Mouse (Mus musculus): ENCODE data around the gene Rars2. TPM values are rescaled to one million over a fixed set of nuclear protein-coding genes. Genes with fewer than 3 reads are reported as not detected.

Rars2 gene
- polyA plus RNA-seq, 1 experiment from 2014 or later = 74.5 TPM

- Histone ChIP-seq H3K9me3 (ENCODE audit: control insufficient read depth, low read length) (no peaks in the 10 kb centered on the region), H3K9ac (ENCODE audit: low read depth, low read length) (no peak overlapping the region), H3K4me1 (ENCODE audit: control insufficient read depth, insufficient read depth, low read length) (no peaks in the 10 kb centered on the region), H3K27ac (ENCODE audit: low read length) (no peak overlapping the region), H3K4me3 (ENCODE audit: low read length) (no peak overlapping the region), H3K36me3 (ENCODE audit: control insufficient read depth, insufficient read depth, low read length) (peaks cover 25% of the 10 kb centered on the region), H3K27me3 (replicated peaks; ENCODE audit: control insufficient read depth, insufficient read depth, low read length) (no peaks in the 10 kb centered on the region), H3K4me2 (ENCODE audit: low read depth, low read length) (no peak overlapping the region)
- 90% methylated on average over 2 of the region's 2 CpGs for WGBS
- ATAC-seq = 0 out of 2 replicates have a peak, but pooled peaks have one; percentile 13
Measured at GRCm38 (mm10) chr4:34661514-34661913, 46.8 kb downstream of the Rars2 start.

GRCm38 (mm10) chr4:34661927-34662326 is 47.2 kb downstream of the Rars2 start:
- Histone ChIP-seq H3K4me3 (ENCODE audit: low read length) (no peak overlapping the region), H3K9me3 (ENCODE audit: control insufficient read depth, low read length) (no peaks in the 10 kb centered on the region), H3K36me3 (ENCODE audit: control insufficient read depth, insufficient read depth, low read length) (peaks cover 25% of the 10 kb centered on the region), H3K9ac (ENCODE audit: low read depth, low read length) (no peak overlapping the region), H3K27ac (ENCODE audit: low read length) (no peak overlapping the region), H3K4me2 (ENCODE audit: low read depth, low read length) (no peak overlapping the region), H3K4me1 (ENCODE audit: control insufficient read depth, insufficient read depth, low read length) (no peaks in the 10 kb centered on the region), H3K27me3 (replicated peaks; ENCODE audit: control insufficient read depth, insufficient read depth, low read length) (no peaks in the 10 kb centered on the region)
- peak; percentile 44; the same call in 1 of the 2 replicates for ATAC-seq
- 80% methylated on average over 6 of the region's 6 CpGs for WGBS

- peaks cover 10% of the 10 kb centered on the region; the same call in 1 of the 2 replicates for H3K36me3 ChIP-seq (ENCODE audit: control insufficient read depth, insufficient read depth, low read length)
- no peak for ATAC-seq
Measured at GRCm38 (mm10) chr4:34667923-34668322, 53.2 kb downstream of the Rars2 start.

GRCm38 (mm10) chr4:34673721-34674120 is 59.0 kb downstream of the Rars2 start:
- Histone ChIP-seq H3K4me2 (ENCODE audit: low read depth, low read length) (no peak overlapping the region), H3K27ac (ENCODE audit: low read length) (no peak overlapping the region), H3K4me1 (ENCODE audit: control insufficient read depth, insufficient read depth, low read length) (no peaks in the 10 kb centered on the region; the same call in 1 of the 2 replicates), H3K36me3 (ENCODE audit: control insufficient read depth, insufficient read depth, low read length) (peaks cover 7% of the 10 kb centered on the region), H3K4me3 (ENCODE audit: low read length) (no peak overlapping the region), H3K9ac (ENCODE audit: low read depth, low read length) (no peak overlapping the region), H3K27me3 (replicated peaks; ENCODE audit: control insufficient read depth, insufficient read depth, low read length) (no peaks in the 10 kb centered on the region), H3K9me3 (ENCODE audit: control insufficient read depth, low read length) (no peaks in the 10 kb centered on the region)
- WGBS = 92% methylated on average over 5 of the region's 5 CpGs
- no peak for ATAC-seq

More at GRCm38 (mm10) chr4:34667923-34668322, 53.2 kb downstream of the Rars2 start:
- Histone ChIP-seq H3K27ac (ENCODE audit: low read length) (no peak overlapping the region), H3K9ac (ENCODE audit: low read depth, low read length) (no peak overlapping the region), H3K9me3 (ENCODE audit: control insufficient read depth, low read length) (no peaks in the 10 kb centered on the region), H3K27me3 (replicated peaks; ENCODE audit: control insufficient read depth, insufficient read depth, low read length) (no peaks in the 10 kb centered on the region), H3K4me2 (ENCODE audit: low read depth, low read length) (no peak overlapping the region), H3K4me3 (ENCODE audit: low read length) (no peak overlapping the region), H3K4me1 (ENCODE audit: control insufficient read depth, insufficient read depth, low read length) (no peaks in the 10 kb centered on the region)
- 92% methylated on average over 5 of the region's 5 CpGs for WGBS

- no peaks in the 10 kb centered on the region for H3K9me3 ChIP-seq (ENCODE audit: control insufficient read depth, low read length)
- no peak overlapping the region for H3K27ac ChIP-seq (ENCODE audit: low read length)
- peaks cover 7% of the 10 kb centered on the region; the same call in 1 of the 2 replicates for H3K36me3 ChIP-seq (ENCODE audit: control insufficient read depth, insufficient read depth, low read length)
- no peak overlapping the region for H3K4me2 ChIP-seq (ENCODE audit: low read depth, low read length)
- H3K9ac ChIP-seq (ENCODE audit: low read depth, low read length) = no peak overlapping the region
- no peak for ATAC-seq
- H3K27me3 ChIP-seq (replicated peaks; ENCODE audit: control insufficient read depth, insufficient read depth, low read length) = no peaks in the 10 kb centered on the region
- WGBS = 88% methylated on average over 5 of the region's 5 CpGs
- peaks cover 9% of the 10 kb centered on the region; the same call in 1 of the 2 replicates for H3K4me1 ChIP-seq (ENCODE audit: control insufficient read depth, insufficient read depth, low read length)
- H3K4me3 ChIP-seq (ENCODE audit: low read length) = no peak overlapping the region
Measured at GRCm38 (mm10) chr4:34680530-34680929, 65.8 kb downstream of the Rars2 start.

- Histone ChIP-seq H3K9me3 (ENCODE audit: control insufficient read depth, low read length) (no peaks in the 10 kb centered on the region), H3K27me3 (replicated peaks; ENCODE audit: control insufficient read depth, insufficient read depth, low read length) (no peaks in the 10 kb centered on the region), H3K4me3 (ENCODE audit: low read length) (peak within 1 kb of the TSS; percentile 93), H3K4me2 (ENCODE audit: low read depth, low read length) (peak within 1 kb of the TSS; percentile 69), H3K9ac (ENCODE audit: low read depth, low read length) (peak within 1 kb of the TSS; percentile 92), H3K4me1 (ENCODE audit: control insufficient read depth, insufficient read depth, low read length) (0 out of 2 replicates have a peak, but pooled peaks cover 11% of the 10 kb centered on the region), H3K27ac (ENCODE audit: low read length) (peak within 1 kb of the TSS; percentile 97), H3K36me3 (ENCODE audit: control insufficient read depth, insufficient read depth, low read length) (no peaks in the 10 kb centered on the region)
- ATAC-seq = peak; percentile 95
- under 1% methylated on average over 65 of the region's 65 CpGs for WGBS
Measured at GRCm38 (mm10) chr4:34686874-34687567, 72.3 kb downstream of the Rars2 start, which contains the start of gene Slc35a1. Gene Slc35a1 (minus strand): TSS chr4:34687438.

GRCm38 (mm10) chr4:34688021-34688420 is 73.3 kb downstream of the Rars2 start:
- H3K4me3 ChIP-seq (ENCODE audit: low read length) = no peak overlapping the region
- no peak overlapping the region for H3K27ac ChIP-seq (ENCODE audit: low read length)
- 81% methylated on average over 3 of the region's 3 CpGs for WGBS
- no peaks in the 10 kb centered on the region for H3K9me3 ChIP-seq (ENCODE audit: control insufficient read depth, low read length)
- H3K27me3 ChIP-seq (replicated peaks; ENCODE audit: control insufficient read depth, insufficient read depth, low read length) = no peaks in the 10 kb centered on the region
- no peaks in the 10 kb centered on the region for H3K36me3 ChIP-seq (ENCODE audit: control insufficient read depth, insufficient read depth, low read length)
- no peak overlapping the region for H3K4me2 ChIP-seq (ENCODE audit: low read depth, low read length)
- no peak overlapping the region for H3K9ac ChIP-seq (ENCODE audit: low read depth, low read length)
- 0 out of 2 replicates have a peak, but pooled peaks cover 7% of the 10 kb centered on the region for H3K4me1 ChIP-seq (ENCODE audit: control insufficient read depth, insufficient read depth, low read length)
- ATAC-seq = no peak

GRCm38 (mm10) chr4:34701528-34701927 is 86.8 kb downstream of the Rars2 start:
- H3K4me1 ChIP-seq (ENCODE audit: control insufficient read depth, insufficient read depth, low read length) = no peaks in the 10 kb centered on the region
- no peak overlapping the region for H3K4me3 ChIP-seq (ENCODE audit: low read length)
- no peaks in the 10 kb centered on the region for H3K27me3 ChIP-seq (replicated peaks; ENCODE audit: control insufficient read depth, insufficient read depth, low read length)
- H3K27ac ChIP-seq (ENCODE audit: low read length) = no peak overlapping the region
- no peak overlapping the region for H3K4me2 ChIP-seq (ENCODE audit: low read depth, low read length)
- H3K9ac ChIP-seq (ENCODE audit: low read depth, low read length) = no peak overlapping the region
- WGBS = 61% methylated on average over 5 of the region's 5 CpGs
- H3K9me3 ChIP-seq (ENCODE audit: control insufficient read depth, low read length) = no peaks in the 10 kb centered on the region
- no peak for ATAC-seq
- H3K36me3 ChIP-seq (ENCODE audit: control insufficient read depth, insufficient read depth, low read length) = no peaks in the 10 kb centered on the region

GRCm38 (mm10) chr4:34702231-34702630 is 87.5 kb downstream of the Rars2 start:
- Histone ChIP-seq H3K27me3 (replicated peaks; ENCODE audit: control insufficient read depth, insufficient read depth, low read length) (no peaks in the 10 kb centered on the region), H3K9me3 (ENCODE audit: control insufficient read depth, low read length) (no peaks in the 10 kb centered on the region), H3K4me1 (ENCODE audit: control insufficient read depth, insufficient read depth, low read length) (no peaks in the 10 kb centered on the region), H3K9ac (ENCODE audit: low read depth, low read length) (no peak overlapping the region), H3K4me2 (ENCODE audit: low read depth, low read length) (no peak overlapping the region), H3K36me3 (ENCODE audit: control insufficient read depth, insufficient read depth, low read length) (no peaks in the 10 kb centered on the region), H3K27ac (ENCODE audit: low read length) (no peak overlapping the region), H3K4me3 (ENCODE audit: low read length) (no peak overlapping the region)
- WGBS = 98% methylated on average over 11 of the region's 11 CpGs
- ATAC-seq = no peak
